In genomic region chr8:84601221-84601751, GRCm38 (mm10) we compare ENCODE assay signal across 8 mouse cellular contexts.
A peak's percentile ranks its signal among the peaks of the same experiment; 100 is the strongest.
DNase-seq lines count a peak whose midpoint lies in the region; ATAC-seq lines count a peak whose summit lies in the region.

No protein-coding gene starts in this region.

- H3K4me1 ChIP-seq in kidney, embryonic 14.5 days (ENCODE audit: control insufficient read depth, insufficient read depth, low read length): peaks cover 8% of the 10 kb centered on the region

- H3K4me3 ChIP-seq in kidney, embryonic 14.5 days (ENCODE audit: low read length): peak overlapping the region; percentile 34

- H3K27ac ChIP-seq in kidney, embryonic 14.5 days (ENCODE audit: low read depth, low read length): no peak overlapping the region

- H3K9me3 ChIP-seq in kidney, embryonic 14.5 days (ENCODE audit: control insufficient read depth, low read length): no peaks in the 10 kb centered on the region

- peak overlapping the region; percentile 51 for H3K9ac ChIP-seq in kidney, embryonic 14.5 days (ENCODE audit: low read depth, low read length)

- 4% methylated on average over 19 of the region's 19 CpGs for WGBS in kidney, embryonic 14.5 days

- no peaks in the 10 kb centered on the region for H3K36me3 ChIP-seq in kidney, embryonic 14.5 days (ENCODE audit: control insufficient read depth, insufficient read depth, low read length)

- DNase-seq in kidney, adult 11 months: no peak
- DNase-seq in embryo, embryonic 10.5 days (ENCODE audit: low spot score): peak; percentile 54
- DNase-seq in induced T-regulatory cell, adult 2 months (ENCODE audit: low read depth): peak; percentile 51
- no peak for DNase-seq in layer of hippocampus, adult 18-20 months (ENCODE audit: low spot score in 2 of 2)
- DNase-seq in frontal cortex, adult 2 months (ENCODE audit: extremely low spot score in 1 of 2, low spot score in 1 of 2): no peak

- peak overlapping the region; percentile 46 for H3K4me2 ChIP-seq in kidney, embryonic 14.5 days (replicated peaks; ENCODE audit: low read depth, low read length)

- peaks cover 10% of the 10 kb centered on the region for H3K27me3 ChIP-seq in kidney, embryonic 14.5 days (ENCODE audit: control insufficient read depth, insufficient read depth, low read length)

- peak; percentile 53; the same call in 1 of the 2 replicates for ATAC-seq in kidney, embryonic 14.5 days (ENCODE audit: low FRiP score, low TSS enrichment)
- ATAC-seq in monocyte, adult 5-6 weeks (replicated peaks; ENCODE audit: insufficient number of reproducible peaks, low FRiP score, low TSS enrichment, poor library complexity, severe bottlenecking): peak; percentile 51
- no peak for ATAC-seq in erythroblast, adult 5-6 weeks (replicated peaks; ENCODE audit: low FRiP score, poor library complexity, severe bottlenecking)

Comparison
In these comparisons a context has a peak if more than half of its experiments do, and no peak if none do; other contexts are left out.
1. DNase-seq: peak in embryo, embryonic 10.5 days (single experiment) and induced T-regulatory cell, adult 2 months (single experiment); none in kidney, adult 11 months (single experiment), layer of hippocampus, adult 18-20 months (0 of 2) and frontal cortex, adult 2 months (0 of 2).